Comparison of ENCODE assay signal across 21 mouse cellular contexts in genomic region chr3:105770836-105771235, GRCm38 (mm10).
"Had no signal": no experiment of that assay in that cellular context is flagged by ENCODE, and none has a peak within 500 bp of the region (broad histone marks: within the 10 kb centered on the region; RNA-seq: fewer than 3 reads in every experiment).

No protein-coding gene starts in this region.

- H3K4me3 ChIP-seq: embryonic facial prominence, embryonic 10.5 days; embryonic facial prominence, embryonic 12.5 days; embryonic facial prominence, embryonic 13.5 days; embryonic facial prominence, embryonic 15.5 days; erythroblast, embryonic 14.5 days; forebrain, embryonic 10.5 days; forebrain, embryonic 12.5 days; forebrain, embryonic 13.5 days; forebrain, embryonic 15.5 days; gastrocnemius, adult 2 months; heart, adult 2 months; heart, embryonic 10.5 days had no signal

- H3K27me3 ChIP-seq: embryonic facial prominence, embryonic 12.5 days; embryonic facial prominence, embryonic 13.5 days; embryonic facial prominence, embryonic 15.5 days; forebrain, embryonic 12.5 days; forebrain, embryonic 13.5 days; forebrain, embryonic 15.5 days had no signal

- H3K27ac ChIP-seq: embryonic facial prominence, embryonic 10.5 days; embryonic facial prominence, embryonic 12.5 days; embryonic facial prominence, embryonic 13.5 days; embryonic facial prominence, embryonic 15.5 days; forebrain, embryonic 10.5 days; forebrain, embryonic 12.5 days; forebrain, embryonic 13.5 days; forebrain, embryonic 15.5 days; gastrocnemius, adult 2 months; heart, adult 2 months; heart, embryonic 10.5 days had no signal

- H3K4me1 ChIP-seq: embryonic facial prominence, embryonic 10.5 days; embryonic facial prominence, embryonic 12.5 days; embryonic facial prominence, embryonic 13.5 days; embryonic facial prominence, embryonic 15.5 days; forebrain, embryonic 10.5 days; forebrain, embryonic 12.5 days; forebrain, embryonic 13.5 days; forebrain, embryonic 15.5 days had no signal

- H3K36me3 ChIP-seq: embryonic facial prominence, embryonic 10.5 days; embryonic facial prominence, embryonic 12.5 days; embryonic facial prominence, embryonic 13.5 days; embryonic facial prominence, embryonic 15.5 days; forebrain, embryonic 12.5 days; forebrain, embryonic 15.5 days had no signal

- H3K9me3 ChIP-seq: embryonic facial prominence, embryonic 10.5 days; embryonic facial prominence, embryonic 12.5 days; embryonic facial prominence, embryonic 13.5 days; embryonic facial prominence, embryonic 15.5 days; forebrain, embryonic 10.5 days; forebrain, embryonic 12.5 days; forebrain, embryonic 13.5 days; heart, embryonic 10.5 days had no signal

- H3K9ac ChIP-seq: embryonic facial prominence, embryonic 12.5 days; embryonic facial prominence, embryonic 13.5 days; embryonic facial prominence, embryonic 15.5 days; forebrain, embryonic 12.5 days; forebrain, embryonic 13.5 days; forebrain, embryonic 15.5 days; forebrain, postnatal 0 days had no signal

- DNase-seq: cerebellum, adult 9-11 months; cerebellum, postnatal 25 days; cerebellum, postnatal 36 days; forebrain, postnatal 0 days; gastrocnemius, postnatal 10 days; gastrocnemius, postnatal 14 days; gastrocnemius, postnatal 25 days; gastrocnemius, postnatal 36 days; heart, adult 11 months; heart, adult 2 months had no signal

- H3K4me2 ChIP-seq: embryonic facial prominence, embryonic 12.5 days; embryonic facial prominence, embryonic 13.5 days; embryonic facial prominence, embryonic 15.5 days; forebrain, embryonic 12.5 days; forebrain, embryonic 13.5 days; forebrain, embryonic 15.5 days had no signal
